Mouse (Mus musculus) lung, adult 18-20 months (tissue): Measurements from ENCODE around the gene Fancl.
"Not testable (repeated sequence)": the region's sequence is repeated elsewhere in the genome, so short reads cannot be mapped to it uniquely, and the experiment has no call there.

Experiments used
- DNase-seq, 2 experiments: peaks; one replicate each; pipeline ENCODE4 v3.0.0; 2022; ENCODE audit warnings: mixed read lengths in 2 of 2

Fancl gene

DNA sequence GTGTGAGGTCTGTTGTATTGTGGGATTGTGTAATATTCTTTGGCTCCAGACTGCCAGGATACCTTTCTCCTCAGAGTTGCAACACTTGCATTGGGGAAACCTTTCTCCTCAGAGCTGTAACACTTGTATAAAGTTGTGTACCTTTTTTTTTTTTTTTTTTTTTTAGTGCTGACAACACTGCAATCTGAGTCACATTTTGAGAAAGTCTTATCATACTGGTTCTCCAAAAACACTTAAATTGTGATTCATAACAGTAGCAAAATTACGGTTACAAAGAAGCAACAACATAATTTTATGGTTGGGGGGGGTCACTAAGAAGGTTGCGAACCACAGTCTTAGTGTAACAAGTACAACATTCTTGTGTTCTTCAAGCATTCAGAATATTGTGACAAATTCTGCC is at the start of gene Fancl:
Gene Fancl (plus strand): TSS at position 165 of the 400 bp plus-strand sequence.
- DNase-seq: no peak

DNA sequence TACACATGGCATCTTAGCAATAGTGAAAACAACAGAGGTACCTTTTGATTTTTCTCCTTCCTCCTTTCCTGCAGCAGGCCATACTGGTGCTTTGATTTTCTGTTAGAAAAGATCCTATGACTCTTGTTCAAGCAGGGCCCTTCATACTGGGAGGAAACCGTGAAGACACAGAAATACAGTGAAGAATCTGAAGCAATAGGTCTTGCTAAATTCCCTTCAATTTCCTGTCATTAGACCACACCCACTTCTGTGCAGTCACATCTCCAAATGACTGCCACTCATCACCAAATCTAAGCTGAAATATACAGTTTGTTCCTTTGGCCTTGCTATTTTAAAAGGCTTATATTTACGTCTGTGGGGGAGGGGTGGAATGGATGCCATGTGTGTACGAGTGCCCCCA is 49.1 kb upstream of the Fancl start:
- DNase-seq: no peak

DNA sequence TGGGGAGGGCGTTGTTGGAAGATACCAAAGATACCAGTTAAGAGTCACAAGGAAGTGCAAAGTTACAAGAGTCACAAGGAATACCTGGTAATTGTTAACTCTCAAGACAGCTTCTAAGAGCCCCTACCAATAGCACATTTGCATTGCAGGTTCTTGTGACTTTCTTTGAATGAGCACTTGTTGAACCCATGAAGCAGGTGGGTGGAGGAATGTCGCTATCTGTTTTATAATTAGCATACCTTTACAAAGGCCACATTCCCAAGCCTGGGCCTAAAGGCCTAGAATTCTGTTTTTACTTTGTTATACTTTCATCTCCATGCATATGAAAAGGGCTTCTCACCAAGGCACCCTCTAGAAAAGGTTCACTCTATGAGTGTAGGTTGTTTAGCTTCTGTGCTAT is 15.8 kb upstream of the Fancl start:
- DNase-seq: not testable (repeated sequence)

DNA sequence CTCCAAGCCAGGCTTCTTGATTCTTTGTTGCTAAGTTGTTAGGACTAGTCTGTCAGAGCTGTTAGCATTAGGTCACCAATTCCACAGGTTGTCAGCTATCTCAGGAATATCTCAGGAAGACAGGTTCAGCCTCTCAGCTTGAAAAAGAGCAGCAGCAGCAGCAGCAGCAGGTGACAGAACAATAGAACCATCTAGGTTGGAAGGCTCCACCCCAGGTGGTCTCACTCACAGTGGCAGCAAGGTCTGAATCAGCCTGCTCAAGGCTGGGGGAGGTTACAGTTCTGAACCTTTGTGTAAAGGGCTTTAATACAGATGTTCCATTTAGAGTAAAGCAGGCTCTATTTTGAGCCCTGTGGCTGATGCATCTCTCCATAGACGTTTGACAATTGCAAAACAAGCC is 14.0 kb upstream of the Fancl start:
- not testable (repeated sequence) for DNase-seq

DNA sequence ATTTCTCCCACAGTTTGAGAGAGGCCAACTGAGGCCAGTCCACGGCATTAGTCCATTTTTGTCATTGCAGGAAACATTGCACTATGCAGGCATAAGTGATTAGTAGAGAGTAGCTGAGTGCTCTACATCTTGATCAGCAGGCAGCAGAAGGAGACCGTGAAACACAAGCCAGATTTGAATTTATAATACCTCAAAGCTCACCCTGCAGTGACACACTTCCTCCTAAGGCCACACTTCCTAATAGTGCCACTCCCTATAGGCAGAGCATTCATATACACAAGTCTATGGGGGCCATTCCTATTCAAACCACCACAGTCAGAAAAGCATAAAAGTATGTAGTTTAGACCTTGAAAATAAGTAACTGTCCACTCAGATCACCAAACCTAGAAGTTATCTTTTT is 11.8 kb upstream of the Fancl start:
- no peak for DNase-seq

DNA sequence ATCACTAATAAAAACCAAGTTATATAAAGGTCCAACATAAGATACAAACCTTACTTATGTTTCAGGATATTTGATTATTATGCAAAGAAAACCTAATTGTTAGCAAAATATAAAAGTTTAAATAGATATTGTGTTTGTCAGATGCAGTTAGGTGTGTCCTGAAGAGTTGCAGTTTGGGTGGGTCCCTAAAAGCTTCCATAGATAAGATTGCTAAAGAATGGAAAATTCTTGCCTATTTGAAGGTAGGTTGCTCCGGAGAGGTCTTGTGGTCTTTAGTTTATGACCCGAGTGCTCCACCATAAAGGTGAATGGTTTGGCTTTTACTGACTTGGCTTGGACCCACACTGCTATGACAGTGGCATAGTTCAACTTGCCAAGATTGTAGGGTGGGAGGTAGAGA is 7.9 kb upstream of the Fancl start:
- no peak for DNase-seq

DNA sequence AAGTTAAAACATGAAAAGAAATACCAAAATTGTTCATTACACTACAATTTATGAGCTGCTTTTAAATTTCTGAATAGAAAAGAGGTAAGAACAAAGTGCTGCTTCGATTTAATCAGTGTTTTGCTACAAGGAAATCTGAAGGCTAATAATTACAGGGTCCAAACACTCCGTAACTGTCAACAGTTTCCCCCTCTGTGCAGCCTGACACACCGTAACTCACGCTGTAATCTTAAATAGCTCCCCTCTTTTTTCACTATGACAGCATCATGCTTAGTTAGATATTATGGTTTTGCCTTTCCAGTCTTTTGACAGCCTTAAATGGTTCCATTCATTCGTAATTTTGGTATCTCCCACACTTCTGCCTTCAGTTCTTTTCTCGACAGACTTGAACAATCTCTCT is 4.4 kb upstream of the Fancl start:
- DNase-seq: no peak

DNA sequence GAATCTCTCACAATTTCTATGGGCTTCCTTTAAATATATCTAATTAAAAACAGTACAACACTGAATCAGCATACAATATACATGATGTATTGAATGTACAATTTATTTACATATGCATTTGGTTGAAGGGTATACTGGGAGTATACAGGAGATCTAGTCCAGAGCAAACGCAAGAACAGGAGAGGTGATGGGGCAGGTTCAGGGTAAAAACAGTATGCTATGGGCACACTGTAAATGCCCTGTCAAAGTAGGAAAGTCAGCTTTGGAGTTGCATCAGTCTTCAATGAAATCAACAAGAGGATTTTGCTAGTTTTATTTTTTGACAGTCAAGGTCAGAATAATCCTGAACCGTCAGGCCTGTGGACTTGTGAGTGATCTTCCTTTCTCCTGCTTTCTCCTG is 743 bp downstream of the Fancl start:
- no peak for DNase-seq

DNA sequence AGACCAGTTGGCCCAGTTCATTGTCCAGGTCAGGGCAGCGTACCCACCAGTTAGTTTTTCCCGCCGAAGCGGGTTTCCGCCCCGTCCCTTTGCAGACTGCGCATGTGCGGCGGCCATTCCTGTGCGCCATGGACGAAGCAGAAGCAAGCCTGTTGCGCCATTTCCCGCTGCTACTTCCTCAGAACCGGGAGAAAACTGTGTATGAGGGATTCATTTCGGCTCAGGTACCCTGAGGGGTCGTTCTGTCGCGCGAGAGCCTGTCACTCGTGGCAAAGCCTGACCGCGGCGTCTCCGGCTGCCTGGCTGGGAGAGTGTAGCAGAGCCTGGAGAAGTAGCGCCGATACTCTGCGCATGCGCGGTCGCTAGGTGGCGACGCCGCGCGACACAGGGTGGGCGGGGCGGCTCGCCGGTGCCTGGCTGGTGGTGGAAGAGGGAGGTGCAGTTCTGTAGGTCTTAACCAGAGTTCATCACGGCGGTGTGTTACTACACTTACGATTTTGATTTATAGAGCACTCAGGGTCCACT is 1.2 kb downstream of the Fancl start:
- DNase-seq: peak; percentile 90 to 91

DNA sequence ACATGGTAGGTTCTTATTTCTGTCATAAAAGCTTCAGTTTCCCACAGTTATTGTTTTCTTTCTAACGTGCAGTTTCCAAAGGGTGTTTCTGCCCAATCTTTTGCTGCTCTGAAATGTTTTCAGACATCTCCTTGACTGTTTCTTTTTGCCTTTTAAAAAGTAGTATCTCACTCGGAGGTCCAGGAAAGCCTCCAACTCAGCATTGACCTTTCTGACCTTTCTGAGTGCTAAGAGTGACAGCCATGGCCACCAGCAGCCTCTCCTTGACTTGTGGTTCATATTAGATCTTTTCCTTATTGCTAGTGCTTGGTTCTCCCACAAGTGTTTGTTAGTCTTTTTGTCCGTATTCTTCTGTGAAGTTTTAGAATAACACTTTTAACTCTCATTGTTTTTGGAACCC is 9.6 kb downstream of the Fancl start:
- DNase-seq: no peak

DNA sequence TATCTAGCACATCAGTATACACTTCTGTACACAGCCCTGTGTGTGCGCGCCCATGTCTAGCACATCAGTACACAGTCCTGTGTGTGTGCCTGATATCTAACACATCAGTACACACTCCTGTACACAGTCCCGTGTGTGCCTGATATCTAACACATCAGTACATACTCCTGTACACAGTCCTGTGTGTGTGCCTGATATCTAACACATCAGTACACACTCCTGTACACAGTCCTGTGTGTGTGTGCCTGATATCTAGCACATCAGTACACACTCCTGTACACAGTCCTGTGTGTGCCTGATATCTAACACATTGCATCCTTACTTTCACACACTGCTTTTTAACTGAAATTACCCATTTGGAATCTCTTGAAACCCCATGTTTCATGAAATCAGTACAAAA is 27.0 kb downstream of the Fancl start:
- no peak for DNase-seq

DNA sequence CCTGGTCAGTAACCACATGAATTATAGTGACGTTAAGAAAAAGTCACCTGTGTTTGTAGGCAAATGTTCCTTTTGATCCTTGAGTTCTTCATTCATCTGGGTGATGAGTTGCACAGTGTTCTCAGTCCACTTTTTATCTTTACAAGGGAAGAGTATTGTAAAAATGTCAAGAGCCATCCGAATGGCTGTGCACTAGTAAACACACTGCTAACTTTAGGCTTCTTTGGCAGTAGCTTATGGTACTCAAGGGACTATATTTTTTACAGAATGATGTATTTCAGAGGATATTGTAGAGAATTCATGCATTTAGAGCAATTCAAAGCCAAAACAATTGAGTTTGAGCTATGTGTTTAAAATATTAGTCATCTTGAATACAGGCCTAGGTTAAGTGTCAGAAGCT is 35.5 kb downstream of the Fancl start:
- DNase-seq: no peak

DNA sequence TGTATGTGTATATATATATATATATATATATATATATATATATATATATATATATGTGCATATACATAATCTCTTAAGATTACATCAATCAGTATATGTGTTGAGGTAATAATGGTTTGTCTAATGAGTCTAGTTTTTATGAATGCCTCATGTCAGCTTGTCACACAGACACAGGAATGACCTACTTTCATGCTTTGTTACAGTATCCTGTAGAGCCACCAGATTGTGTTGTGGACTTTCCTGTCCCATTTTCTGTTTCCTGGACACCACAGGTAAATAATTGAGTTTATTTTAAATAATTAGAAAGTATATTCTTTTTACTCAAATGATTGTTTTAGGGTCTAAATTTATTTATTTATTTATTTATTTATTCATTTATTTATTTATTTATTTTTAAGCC is 48.3 kb downstream of the Fancl start:
- DNase-seq: no peak

DNA sequence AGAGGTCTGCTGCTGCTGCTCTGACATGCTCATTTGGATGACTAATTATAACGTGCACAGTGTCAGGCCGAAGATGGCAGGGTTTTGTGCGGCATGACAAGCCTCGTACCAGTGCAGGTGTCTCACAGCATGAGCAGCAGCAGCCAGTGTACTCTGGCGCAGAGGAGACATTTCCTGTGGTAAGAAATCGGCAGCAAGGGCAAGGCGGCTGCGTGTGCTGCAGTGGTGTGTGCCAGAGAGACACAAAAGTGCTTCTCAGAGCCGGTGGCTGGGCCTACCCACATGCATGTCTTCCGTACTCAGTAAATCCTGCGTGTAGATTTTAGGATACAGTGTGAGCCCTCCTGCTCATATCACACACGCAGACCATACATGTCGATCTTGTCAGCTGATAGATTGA is 51.9 kb downstream of the Fancl start:
- no peak for DNase-seq

DNA sequence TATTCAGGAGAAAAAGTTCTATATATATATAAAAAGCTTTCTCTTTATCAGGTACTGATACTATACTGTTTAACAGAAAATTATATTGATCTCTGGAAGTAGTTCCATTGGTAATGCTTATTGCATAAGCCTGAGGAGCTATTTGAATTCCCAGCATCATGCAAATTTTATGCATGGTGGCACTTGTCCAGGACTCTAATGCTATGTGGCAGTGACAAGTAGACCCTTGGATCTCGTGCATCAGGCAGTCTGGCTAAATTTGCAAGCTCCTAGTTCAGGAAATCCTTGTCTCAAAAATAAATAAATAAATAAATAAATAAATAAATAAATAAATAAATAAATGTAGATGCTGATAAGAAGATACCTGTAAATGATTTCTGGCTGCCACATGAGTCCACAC is 55.2 kb downstream of the Fancl start:
- no peak for DNase-seq

DNA sequence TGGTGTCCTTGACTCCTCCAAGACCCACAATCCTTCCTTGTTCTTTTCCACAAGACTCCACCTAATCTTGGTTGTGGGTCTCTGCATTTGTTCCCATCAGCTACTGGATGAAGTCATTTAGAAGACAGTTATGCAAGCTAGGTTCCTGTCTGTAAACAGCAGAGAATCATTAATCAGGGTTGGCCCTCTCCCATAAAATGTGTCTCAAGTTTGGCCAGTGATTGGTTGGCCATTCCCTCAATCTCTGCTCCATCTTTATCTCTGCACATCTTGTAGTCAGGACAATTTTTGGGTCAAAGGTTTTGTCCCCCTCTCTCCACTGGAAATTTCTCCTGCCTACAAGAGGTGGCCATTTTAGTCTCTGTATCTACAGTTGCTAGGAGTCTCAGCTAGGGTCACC is 58.4 kb downstream of the Fancl start:
- no peak for DNase-seq

DNA sequence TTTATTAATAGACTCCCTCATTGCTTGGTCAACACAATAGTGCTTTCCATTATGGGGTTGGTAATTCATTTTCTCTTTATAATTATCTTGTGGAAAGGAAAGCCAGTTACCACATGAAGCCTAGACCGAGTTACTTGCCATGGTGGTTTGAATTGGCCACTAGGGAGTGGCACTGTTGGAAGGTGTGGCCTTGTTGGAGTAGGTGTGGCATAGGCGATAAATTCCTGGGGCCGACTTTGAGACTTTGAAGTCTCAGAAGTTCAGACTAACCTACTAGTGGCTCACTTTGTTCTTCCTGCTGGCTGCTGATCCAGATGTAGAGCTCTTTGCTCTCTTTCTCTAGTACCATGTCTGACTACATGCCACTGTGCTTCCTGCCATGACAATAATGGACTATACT is 63.9 kb downstream of the Fancl start:
- DNase-seq: no peak

DNA sequence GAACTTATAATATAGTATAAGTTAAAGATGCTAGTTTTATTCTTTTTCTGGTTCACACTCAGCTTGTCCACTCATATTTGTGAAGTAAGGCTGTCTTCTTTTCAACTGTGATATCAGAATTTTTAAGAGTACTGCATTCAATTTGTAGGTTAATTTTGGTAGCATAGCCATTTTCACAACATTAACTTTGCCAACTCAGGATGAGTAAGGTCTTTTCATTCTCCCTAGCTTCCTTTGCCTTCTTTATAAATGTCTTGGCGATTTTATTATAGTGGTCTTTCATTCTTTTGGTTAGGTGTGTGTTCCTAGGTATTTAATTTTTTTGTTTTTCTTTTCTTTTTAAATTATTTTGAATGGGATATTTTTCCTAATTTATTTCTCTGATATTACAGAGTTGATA is 64.7 kb downstream of the Fancl start:
- DNase-seq: no peak

DNA sequence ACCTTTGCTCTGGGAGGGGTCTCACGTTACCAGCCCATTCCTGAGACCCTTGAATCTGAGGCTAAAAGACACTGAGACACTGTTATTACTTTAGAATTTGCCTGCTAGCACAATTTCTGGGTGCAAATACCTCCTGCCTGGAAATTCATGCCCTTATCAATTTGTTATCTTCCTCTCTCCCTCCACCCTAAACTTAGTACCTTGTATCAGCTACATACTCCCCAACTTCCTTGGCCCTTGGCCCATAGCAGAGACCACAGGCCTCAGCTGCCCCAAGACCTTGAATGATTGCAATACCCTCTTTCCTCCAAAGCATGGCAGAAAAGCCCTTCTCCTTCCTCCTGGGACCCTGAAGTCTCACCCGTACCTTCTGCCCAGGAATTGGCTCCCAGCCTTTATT is 65.3 kb downstream of the Fancl start:
- no peak for DNase-seq

DNA sequence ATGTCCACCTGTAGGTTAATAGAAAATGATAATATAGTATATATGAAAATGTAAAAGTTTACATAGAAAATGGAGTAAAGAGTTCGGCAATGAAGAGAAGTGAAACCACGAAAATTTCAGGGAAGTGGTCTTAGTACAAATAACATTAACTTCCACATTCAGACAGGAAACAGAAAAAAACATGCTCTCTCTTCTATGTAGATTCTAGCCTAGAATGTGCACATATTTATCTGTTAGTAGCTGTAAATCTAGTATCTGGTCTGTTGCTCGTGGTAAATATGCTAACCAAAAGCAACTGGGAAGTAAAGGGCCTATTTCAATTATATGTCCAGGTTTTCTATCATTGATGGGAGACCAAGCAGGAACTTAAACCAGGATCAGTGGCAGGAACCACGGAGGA is 66.8 kb downstream of the Fancl start:
- no peak for DNase-seq

DNA sequence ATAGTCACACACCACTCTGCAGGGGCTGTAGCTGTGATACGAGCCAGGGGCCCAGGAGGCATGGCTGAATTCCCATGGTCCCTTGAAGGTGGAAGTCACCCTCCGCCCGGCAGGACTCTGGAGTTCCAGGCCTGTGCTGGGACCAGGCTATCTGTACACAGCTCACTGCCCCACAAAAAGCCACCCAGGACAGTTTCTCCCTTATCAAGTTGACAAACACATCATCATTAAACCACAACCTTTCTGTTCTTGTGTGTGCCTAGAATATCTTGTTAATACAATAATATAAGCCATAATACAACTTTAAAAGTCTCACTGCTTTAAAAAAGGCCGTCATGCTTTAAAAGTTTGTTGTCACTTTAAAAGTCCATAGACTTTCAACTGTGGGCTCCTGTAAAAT is 68.1 kb downstream of the Fancl start:
- no peak for DNase-seq

DNA sequence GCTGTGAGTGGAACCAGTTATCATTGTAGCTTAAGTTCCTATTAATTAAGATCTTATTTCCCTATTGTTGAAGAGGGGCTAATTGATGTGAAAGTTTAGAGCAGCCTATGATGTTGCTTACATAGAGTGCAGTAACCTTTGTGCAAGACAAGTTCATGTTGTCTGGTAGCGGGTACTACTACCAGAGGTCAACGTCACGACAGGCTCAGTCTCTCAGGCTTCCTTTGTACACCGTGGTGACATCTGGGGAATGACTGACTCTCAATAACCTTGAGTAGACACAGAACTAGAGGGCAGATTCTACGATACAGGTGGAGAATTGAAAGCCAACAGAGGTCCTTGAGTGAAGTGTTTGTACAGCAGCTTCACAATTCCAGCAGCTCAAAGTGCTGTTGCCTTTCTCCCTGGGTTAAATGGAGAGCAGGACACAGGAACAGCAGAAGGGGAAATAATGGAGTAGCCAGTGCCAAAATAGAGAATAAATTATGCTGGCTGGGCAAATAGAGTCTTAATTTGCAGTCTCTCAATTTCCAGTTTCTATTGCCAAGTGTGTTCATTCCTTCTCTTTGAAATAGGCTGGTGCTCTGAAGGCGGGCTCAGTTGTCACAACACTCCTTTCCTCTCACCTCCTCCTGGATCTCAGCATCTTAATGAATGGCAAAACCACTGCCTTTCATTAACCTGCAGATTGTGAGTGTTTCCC is 91.3 kb downstream of the Fancl start:
- peak in 1 of 2 experiments; percentile 10 for DNase-seq

DNA sequence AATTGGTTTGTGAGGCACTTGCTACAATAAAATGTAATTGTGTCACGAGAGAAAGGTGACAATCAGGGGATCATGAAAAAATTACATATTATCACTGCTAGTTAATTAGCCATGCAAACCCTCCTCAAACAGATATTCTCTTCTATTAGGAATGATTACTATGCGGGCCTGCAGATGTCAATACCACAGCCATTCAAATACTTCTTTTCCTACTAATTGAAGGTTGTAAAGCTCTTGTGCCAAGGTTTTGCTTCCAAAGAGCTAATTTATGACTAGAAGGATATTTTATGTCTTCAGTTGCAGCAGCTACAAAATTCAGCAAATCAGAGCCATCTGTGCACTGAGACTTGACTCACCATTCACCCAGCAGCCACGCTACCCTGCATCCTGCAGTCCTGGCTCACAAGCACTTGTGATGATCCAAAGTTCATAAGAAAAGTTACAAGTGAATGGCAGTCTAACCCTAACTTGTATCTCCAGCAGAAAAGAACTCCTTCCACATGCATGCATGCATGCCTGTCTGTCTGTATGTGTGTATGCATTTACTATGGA is 95.8 kb downstream of the Fancl start:
- DNase-seq: no peak

DNA sequence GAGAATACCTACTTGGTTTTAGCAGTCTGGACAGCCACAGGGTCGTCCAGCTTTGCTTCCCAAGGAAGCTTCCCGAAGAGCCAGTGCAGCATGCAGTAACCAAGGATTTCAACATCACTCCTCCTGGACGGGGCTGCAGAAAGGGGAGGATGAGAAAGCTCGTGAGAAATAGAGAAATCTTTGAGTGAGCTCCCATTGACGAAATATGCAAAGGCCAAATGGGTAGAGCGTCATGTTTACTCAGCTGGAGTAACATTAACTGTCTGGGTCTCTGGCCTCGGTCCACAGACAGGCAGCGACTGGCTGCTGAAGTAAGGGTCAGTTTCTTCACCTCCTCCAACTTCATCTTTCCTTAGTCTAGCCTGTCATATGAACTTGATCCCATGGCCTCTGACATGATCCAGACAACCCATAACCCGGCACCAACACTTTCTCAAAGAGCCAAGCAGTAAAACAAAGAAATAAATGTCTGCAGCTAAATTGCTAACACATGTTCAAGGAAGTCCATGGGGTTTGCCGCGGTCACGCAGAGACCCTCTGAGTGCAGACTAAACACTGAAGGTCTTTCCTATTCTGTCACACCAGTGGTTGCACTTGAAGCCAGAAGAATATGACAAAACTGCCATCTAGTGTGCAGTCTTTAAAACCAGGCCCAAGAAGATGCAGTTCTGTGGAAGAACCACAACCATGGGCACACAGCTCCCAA is 104.0 kb downstream of the Fancl start:
- DNase-seq: peak; percentile 6 to 33
